Mouse (Mus musculus): Measurements from ENCODE around the gene Sema6d. TPM values are rescaled to one million over a fixed set of nuclear protein-coding genes. Genes with fewer than 3 reads are reported as not detected.
A peak's percentile ranks its signal among the peaks of the same experiment; 100 is the strongest.

Sema6d gene
- total RNA-seq, 2 experiments from 2014 or later = 50.6 to 77.6 TPM

DNA sequence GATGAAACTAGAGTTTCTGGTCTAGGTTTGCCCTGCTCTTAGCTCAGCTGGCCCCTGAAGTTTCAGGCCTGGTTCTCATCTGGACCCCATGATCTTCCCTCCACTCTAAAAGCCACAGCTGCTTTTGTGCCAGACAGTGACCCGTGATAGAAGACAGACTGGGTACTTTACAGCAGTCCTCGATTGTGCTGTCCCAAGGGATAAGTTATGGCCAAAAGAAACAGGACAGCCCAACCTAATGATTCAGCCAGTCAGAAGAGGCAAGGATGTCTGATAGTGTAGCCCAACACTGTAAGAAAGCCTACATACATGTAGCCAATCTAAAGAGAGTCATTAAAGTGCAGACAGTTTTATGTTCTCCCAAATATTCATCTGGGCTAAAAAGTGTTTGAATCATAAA, 371.2 kb downstream of the Sema6d start:
- DNase-seq (ENCODE audit: extremely low spot score in 1 of 2, low spot score in 1 of 2) = no peak

DNA sequence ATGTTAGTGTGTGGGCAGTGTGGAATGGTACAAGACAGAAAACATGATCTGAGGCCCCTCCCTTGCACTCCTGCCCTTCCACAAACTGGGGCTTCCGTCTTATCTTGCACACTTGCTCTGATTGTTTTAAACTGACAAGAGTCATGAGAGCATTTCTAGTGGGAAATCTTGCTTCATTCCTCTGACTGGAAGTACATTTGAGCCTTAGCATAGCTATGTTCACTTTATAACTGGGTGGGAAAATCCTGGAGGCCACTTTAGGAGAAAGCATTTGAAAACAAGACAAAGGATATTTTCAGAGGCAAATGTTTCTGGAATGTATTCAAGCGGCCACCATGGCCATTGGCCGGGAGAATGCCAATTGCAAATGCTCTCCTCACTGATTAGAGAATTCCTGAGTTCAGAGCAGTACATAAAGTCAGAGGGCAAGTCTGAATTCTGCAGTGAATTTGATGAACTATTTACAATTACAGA, 371.6 kb downstream of the Sema6d start:
- no peak for DNase-seq (ENCODE audit: extremely low spot score in 1 of 2, low spot score in 1 of 2)

DNA sequence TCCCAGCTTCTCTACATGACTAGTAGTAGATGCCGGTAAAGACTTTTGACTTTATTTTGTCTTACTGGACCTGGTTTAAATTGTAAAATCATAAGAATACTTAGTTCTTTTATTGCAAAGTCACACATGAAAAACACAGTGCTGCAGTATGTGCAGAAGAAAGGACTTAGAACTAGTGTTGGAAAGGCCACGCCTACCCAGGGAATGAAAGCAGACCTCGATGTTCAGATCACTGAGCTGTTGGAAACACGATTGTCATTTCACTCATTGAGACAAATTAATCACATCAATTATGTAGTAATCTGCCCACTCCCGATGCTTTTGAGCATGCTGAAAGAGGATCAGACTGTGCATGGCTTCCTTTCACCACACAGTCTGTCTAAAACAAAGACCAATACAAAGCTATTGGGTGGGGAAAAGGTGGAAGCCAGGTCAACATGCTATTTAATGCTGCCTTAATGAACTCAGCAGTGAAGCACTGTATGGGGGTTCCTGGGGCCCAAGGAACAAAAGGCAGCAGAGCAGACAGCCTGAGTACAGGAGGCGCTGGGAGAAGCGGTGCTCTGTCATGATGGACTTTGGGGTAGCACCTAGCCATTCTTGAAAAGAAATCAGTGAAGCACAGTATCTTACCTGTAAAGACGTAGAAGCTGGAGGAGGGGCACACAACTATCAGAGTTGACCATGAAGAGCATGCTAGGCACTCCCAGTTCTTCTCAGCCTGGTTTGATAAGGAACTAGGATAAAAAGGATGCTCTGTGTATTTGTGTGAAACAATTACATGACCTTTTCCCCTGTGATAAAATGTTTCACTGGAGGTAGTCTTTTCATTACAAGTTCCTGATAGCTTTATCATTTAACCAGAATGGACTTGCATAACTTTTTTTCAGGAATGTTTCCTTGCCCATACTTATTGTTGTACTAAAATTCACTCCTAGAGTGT, 375.5 kb downstream of the Sema6d start:
- no peak for DNase-seq (ENCODE audit: extremely low spot score in 1 of 2, low spot score in 1 of 2)

DNA sequence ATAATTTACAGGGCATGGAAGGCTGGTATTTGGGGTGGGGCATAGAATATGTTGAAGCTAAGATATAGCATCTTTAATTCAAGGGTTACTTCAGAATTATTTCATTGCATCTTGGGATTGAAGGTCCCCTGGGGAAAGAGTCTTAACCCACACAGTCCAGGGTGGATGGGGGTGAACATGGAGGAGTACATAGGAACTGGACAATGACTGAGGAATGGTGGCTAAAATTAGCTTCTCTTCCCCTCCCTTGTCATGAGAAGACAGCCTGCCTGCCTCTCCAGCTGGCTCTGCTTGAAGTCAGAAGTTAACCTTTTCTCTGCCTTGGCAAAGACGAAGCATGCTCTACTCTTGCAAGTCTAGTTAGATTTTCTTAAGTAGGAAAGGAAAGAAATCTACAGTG, 377.7 kb downstream of the Sema6d start:
- DNase-seq (ENCODE audit: extremely low spot score in 1 of 2, low spot score in 1 of 2) = no peak

DNA sequence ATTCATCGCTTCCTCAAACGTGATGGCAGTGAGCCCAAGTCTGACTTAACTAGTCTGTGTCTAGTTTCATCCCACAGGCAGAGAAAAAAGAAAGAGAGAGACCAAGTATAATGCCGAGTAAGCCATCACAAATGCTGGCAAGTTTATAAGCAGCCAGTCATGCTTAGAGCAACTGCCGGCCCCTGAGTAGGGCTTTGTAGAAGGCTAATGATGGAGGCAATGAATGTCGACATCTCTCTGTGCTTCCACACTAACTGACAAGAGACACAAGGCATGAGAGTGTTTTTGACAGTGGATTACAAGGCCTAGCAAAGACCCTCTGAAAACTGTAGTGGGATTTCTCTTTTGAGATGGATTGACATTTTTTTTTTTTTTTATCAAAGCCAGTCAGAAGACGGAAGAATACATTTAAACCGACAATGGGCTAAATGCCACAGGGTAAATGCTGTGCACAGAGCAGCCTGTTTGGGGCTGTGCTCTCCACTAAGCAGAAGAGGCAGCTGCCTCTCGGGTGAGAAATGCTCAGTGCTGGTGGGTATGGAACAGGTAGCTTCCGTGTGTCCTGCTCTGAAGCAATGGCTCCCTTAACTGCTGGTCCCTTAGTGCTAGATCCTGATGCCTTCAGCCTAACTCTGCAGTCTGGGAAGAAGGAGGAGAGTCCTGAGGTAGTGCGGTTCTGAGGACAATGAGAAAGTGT, 380.7 kb downstream of the Sema6d start:
- no peak for DNase-seq (ENCODE audit: extremely low spot score in 1 of 2, low spot score in 1 of 2)

DNA sequence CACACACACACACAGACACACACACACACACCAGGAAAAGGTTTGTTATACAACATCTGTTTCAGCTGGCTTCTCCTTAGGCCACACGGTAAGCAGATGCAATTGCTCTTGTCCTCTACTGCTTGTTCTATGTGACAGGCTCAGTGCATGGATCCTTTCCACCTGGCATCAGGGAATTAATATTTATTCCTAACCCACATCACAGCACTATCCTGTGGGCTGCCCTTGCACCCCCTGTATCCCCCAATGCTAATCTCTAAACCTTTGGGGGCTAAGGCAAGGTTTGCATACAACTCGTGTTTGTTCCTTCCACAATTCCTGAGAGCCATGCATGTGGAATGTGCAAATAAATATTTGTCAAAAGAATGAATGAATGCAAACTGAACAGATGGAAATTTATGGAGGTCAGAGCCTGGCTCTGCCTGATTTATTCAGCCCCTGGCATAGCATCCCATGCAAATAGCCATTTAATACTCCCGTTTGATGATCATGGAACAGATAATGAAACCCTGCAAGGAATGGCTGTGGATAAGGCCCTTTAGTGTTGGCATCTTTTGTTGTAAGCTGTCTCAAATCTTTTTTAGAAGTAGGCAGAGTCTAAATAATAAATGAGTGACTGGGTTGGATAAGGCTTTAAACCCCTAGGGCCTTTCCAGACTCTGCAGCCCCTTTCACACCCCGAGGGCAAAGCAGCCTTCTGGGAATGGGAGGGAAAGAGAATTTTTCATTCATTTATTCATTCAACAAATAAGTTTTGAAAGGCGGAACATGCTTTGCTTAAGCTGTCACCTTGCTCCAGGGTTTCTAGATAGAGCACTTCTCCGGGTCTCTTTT, 383.1 kb downstream of the Sema6d start:
- DNase-seq (ENCODE audit: extremely low spot score in 1 of 2, low spot score in 1 of 2) = no peak

DNA sequence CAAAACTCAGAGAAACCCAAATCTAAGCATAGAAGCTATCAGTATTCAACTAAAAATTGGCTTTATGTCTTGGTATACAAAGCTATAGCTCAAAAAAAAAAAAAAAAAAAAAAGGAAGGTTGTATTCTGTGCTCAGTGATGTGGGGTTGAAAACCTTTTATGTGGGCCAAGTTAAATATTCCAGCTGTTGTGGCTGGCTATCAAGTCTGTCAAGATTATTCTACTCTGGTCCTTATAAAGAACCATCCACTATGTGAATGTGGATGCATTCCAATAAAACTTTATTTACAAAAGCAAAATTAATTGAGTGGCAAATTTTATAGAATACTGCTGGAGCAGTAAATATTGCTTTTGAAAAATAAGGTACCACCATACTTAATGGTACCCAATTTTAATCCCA, 388.1 kb downstream of the Sema6d start:
- DNase-seq (ENCODE audit: extremely low spot score in 1 of 2, low spot score in 1 of 2) = no peak

DNA sequence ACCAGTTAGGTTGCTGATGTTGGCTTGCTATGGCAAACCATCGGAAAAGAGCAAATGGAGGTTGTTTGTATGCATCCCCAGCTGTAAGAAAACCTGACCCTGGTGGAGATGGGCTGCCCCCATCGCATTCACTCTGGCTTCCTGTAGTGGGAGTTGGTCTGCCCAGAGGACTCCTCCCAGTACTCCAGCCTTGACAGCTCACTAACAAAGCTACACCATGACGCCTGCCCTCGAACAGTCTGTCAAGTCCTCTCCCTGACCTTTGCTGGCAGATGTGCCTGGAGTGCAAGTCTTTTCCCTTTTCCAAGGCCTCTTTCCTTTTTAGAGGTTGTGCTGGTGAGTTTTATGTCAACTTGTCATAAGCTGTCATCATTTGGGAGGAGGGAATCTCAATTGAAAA, 388.8 kb downstream of the Sema6d start:
- no peak for DNase-seq (ENCODE audit: extremely low spot score in 1 of 2, low spot score in 1 of 2)

DNA sequence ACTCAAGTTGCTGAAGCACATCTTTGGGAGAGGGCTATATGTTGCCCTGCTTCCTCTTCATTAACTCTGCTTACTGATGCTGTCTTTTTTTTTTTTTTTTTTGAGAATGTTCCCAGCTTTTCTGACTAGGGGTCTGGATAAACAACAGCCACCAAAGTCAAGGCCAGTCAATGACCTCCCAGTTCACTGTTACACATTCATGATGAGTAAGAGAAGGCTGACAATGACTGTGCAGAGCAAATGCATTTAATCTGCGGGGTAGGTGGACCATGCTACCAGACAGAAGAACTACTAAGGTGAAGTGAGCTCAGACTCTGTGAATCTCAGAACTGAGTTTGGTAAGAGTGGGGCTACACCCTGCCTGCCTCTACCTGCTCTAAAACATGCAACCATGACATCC, 396.0 kb downstream of the Sema6d start:
- no peak for DNase-seq (ENCODE audit: extremely low spot score in 1 of 2, low spot score in 1 of 2)

DNA sequence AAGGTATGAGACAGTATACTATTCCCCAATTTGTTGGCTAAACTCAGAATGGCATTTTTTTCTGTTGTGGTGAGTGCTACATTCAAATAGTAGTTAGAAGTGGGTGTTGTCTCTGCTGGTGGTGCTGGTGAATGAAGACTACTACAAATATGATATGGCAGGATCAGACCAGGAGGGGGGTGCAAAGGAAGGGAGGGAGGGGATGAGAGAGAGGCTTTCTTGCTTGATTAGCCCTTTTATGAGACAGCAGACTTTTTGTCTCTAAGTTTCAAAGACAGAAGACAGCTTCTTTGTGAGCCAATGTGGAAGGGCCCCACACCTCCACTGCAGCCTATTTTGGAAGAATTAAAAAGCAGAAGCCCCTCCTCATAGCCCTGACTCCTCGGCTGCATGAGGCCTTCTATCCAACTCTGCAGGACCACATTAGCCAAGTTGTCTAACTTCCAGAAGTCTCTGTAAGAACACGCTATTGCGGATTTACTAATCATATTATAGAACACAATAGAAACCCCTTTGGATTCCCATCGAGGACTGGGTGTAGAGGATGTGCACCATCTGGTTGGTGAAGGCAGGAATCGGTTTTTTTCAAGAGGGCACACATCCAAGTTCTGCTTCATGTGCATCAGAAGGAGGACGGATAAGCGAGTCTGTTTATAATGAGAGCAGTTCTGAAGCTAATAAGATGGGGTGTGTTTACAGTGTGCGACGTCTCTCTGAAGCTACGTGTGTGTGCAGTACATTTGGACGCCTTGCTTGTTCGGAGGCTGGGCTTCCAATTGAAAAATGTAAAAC, 400.4 kb downstream of the Sema6d start:
- DNase-seq (ENCODE audit: extremely low spot score in 1 of 2, low spot score in 1 of 2) = peak in 1 of 2 experiments; percentile 13

DNA sequence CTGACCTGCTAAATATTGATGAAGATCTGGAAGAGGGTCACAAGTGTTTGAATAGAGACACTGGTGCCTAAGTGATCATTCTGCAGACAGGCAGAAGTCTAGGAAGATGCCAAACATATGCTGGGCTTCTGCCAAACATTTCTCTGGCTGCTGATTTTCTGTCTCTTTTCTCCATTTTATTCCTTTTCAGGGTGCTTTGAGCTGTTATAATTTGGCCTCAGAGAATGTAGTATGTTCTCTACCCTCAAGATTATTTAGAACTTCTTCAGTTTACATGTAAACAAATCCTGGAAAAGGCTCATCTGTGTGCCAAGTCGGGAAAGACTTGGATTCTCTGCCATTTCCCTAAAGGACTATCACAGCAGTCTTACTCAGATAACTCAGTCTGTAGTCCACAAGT, 406.0 kb downstream of the Sema6d start:
- DNase-seq (ENCODE audit: extremely low spot score in 1 of 2, low spot score in 1 of 2) = no peak

DNA sequence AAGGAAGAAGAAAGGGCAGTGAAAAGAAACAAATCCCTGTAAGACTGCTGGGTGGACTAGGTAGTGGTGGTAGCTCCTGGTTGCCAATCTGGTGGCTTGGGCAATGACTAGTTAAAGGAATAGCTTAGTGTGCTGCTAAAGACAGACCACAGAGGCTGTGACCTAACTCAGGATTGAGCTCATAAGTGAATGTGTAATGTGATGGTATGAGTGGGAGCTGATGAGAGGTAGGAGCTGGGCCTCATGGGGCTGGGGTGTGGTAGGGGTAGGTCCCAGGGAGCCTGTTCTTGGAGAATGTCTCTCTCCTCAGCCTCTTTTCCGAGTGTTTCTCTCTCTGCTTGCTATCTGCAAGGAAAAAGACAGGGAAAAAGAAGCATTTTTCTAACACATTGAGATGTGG, 409.9 kb downstream of the Sema6d start:
- no peak for DNase-seq (ENCODE audit: extremely low spot score in 1 of 2, low spot score in 1 of 2)

DNA sequence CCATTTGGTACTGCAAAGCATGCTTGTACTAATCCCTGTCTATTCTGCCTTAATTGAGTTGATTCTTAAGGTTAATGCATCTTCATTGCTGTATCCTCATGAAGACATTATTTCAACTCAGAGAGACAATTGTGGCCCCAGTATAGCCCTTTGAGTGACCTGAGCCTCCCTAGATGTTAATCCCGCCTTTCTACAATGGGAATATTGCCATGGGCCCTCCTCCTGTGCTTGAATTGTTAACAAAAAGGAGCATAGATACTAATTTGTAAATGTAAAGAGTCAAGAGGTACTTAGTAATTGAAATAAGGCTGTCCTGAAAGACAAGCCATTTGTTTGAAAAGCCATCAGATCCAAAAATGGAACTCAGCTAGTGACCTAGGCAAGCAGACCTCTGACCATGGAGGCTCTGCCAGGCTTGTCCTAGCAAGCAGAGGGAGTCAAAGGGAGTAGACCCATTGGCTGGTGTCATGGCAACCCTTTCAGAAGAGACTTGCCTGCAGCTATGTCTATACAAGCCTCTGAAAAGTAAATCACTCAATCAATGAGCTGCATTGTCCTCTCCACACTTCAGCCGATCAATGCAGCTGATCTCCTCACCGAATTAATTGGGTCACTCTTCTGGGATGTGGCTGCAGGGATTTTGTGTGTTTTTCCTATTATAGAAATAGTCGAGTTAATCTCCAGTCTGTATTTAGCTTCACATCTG, 416.2 kb downstream of the Sema6d start:
- DNase-seq (ENCODE audit: extremely low spot score in 1 of 2, low spot score in 1 of 2) = no peak

DNA sequence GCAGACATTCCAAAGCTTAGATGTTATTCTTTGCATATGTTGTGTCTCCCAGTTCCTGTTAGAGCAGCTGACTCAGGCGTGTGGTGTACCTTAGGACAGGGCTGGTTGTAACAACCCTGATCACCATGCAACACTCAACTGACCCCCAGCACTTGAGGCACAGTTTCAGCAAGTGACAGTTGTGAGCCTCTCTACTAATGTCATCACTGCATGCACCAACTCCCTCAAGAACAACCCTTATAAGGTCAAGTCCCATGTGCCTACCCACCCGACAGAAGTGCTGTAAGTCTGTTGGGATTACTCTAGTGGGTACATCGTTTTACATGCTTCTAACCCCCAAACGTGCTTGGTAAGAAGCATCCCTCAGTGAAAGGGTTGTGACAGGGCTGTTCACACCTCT, 418.0 kb downstream of the Sema6d start:
- no peak for DNase-seq (ENCODE audit: extremely low spot score in 1 of 2, low spot score in 1 of 2)

DNA sequence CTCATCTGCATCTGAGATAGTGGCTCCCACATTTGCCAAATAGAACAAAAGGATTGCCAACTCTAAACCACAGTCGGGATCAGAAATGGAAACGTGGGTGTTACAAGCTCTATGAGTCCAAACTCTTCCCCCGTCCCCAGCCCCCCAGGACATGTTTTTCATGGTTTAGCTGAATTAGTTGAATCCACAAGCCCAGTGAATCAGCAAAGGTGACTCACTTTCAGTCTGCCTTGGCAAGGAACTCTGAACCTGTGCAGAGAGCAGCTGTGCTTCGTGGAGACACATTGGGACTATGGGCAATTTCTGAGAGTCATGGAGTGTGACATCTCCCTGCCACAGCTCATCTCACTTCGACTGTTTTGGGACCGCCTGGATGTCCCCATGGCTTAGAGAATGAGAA, 419.7 kb downstream of the Sema6d start:
- no peak for DNase-seq (ENCODE audit: extremely low spot score in 1 of 2, low spot score in 1 of 2)

DNA sequence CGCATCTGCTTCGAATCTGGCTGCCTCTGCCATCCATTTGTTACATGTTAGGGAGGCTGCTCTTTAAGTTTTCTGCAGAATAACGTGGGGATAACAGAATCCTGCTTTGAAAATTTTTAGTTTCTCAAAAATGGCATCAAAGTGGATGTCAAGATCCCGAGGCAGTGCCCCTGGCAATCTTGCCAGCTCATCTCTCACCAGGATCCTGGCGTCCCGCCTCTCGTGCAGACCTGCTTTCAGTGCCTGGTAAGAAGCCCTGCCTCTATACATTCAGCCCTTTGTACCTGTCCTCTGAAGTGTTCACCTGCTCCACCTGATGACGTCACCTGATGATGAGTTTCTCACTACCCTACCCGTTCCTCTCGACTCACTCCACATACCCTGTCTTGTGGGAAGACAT, 422.1 kb downstream of the Sema6d start:
- DNase-seq (ENCODE audit: extremely low spot score in 1 of 2, low spot score in 1 of 2) = no peak

DNA sequence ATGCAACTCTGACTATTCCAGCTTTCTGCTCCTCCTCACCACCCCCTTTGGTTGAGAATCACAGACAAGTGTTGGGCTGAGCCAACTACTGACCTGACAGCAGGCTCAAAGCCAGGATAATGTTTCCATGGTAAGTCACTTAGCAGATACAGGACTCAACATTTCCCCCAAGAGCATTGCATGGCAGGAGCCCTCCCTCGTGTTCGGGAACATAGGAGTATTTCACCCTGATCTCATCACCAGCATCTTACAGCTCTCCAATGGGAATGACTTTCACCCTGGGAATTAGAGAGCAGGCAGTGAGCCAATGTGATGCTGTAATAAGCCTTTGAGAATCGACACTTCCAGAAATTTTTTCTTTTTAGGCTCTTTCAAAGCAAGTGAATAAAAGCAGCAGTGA, 432.7 kb downstream of the Sema6d start:
- DNase-seq (ENCODE audit: extremely low spot score in 1 of 2, low spot score in 1 of 2) = no peak

DNA sequence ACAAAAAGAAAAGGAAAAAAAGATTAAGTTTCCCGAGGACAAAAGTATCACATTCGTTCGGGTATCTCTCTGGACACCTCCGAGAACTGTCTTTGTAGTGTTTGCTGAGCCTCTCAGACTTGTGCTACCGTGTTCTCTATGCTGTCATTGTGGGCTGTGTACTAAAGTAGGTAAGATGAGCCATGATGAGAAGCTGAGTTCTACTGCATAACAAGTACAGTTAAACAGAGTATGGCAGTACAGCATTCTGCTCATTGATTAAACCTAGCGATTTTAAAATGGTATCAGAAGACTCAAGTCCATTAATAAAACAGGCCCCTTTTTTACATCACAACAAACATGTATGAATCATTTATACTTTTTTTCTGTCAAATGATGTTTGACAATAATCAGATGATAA, 433.9 kb downstream of the Sema6d start:
- DNase-seq (ENCODE audit: extremely low spot score in 1 of 2, low spot score in 1 of 2) = no peak

DNA sequence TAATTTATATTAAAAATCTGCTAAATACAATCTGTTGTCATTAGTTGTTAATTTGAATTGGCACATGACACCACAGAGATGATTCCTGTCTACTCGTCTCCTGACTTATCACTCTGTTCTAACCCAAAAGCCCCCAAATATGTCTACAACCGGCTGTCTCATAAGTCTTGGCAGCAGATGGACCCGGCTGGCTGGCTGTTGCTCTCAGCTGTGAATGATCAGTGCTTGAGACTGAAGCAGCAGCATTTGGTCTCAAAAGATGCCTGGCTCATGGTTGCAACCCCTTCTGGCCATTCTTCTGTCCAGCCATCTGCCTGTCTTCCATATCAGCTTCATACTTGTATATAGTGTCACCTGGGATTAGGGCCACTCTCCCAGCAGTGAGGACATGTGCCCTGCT, 434.4 kb downstream of the Sema6d start:
- peak; percentile 39 to 43 for DNase-seq (ENCODE audit: extremely low spot score in 1 of 2, low spot score in 1 of 2)
